Mouse (Mus musculus) heart, embryonic 13.5 days (tissue): ENCODE data around the gene Sirt2. TPM values are rescaled to one million over a fixed set of nuclear protein-coding genes. Genes with fewer than 3 reads are reported as not detected.

Experiments used
- ATAC-seq: fragments of 200-750 bp; cut with Nextera tagmentation; 2 replicates; pipeline ENCODE4 v1.8.0; 2017; ENCODE audit warnings: moderate TSS enrichment; ENCODE audit not compliant: insufficient number of reproducible peaks, low FRiP score, low TSS enrichment; ENCODE audit errors: extremely low read depth
- H3K27ac ChIP-seq: fragments of 300-500 bp; sonication (generic); replicated peaks from 2 replicates; pipeline ENCODE4 v1.5.1; 2015; ENCODE audit warnings: moderate library complexity, mild to moderate bottlenecking, inconsistent platforms
- H3K27me3 ChIP-seq: fragments of 300-500 bp; sonication (generic); replicated peaks from 2 replicates; pipeline ENCODE4 v1.6.1; 2015; ENCODE audit warnings: mild to moderate bottlenecking, inconsistent platforms
- H3K36me3 ChIP-seq: fragments of 300-500 bp; sonication (generic); 2 replicates; pipeline ENCODE4 v1.6.1; 2015; ENCODE audit warnings: mild to moderate bottlenecking, inconsistent platforms
- H3K4me1 ChIP-seq: fragments of 300-500 bp; sonication (generic); 2 replicates; pipeline ENCODE4 v1.6.1; 2015; ENCODE audit warnings: inconsistent platforms
- H3K4me2 ChIP-seq: fragments of 300-500 bp; sonication (generic); 2 replicates; pipeline ENCODE4 v1.6.1; 2015; ENCODE audit warnings: inconsistent platforms, mild to moderate bottlenecking, moderate library complexity
- H3K4me3 ChIP-seq: fragments of 300-500 bp; sonication (generic); 2 replicates; pipeline ENCODE4 v1.5.1; 2015; ENCODE audit warnings: moderate library complexity, mild to moderate bottlenecking, inconsistent platforms
- H3K9ac ChIP-seq: fragments of 300-500 bp; sonication (generic); 2 replicates; pipeline ENCODE4 v1.6.1; 2015; ENCODE audit warnings: inconsistent platforms, mild to moderate bottlenecking, moderate library complexity
- H3K9me3 ChIP-seq: fragments of 300-500 bp; sonication (generic); 2 replicates; pipeline ENCODE4 v1.6.1; 2016; ENCODE audit warnings: inconsistent platforms
- WGBS: fragments of 180-500 bp; shearing (Covaris S2); methylation state at CpG from one replicate; pipeline ENCODE4 v1.1.7; 2015; ENCODE audit warnings: mixed read lengths; 5-methylcytosine and 5-hydroxymethylcytosine counted together
- polyA plus RNA-seq: library from polyadenylated mRNA; unstranded; fragments of >200 nt; fragmentation: Nextera tagmentation; extraction: Ambion mirVana; gene quantifications from 2 replicates; pipeline ENCODE4 v1.2.1, GENCODE M21; 2015

The Sirt2 gene
- polyA plus RNA-seq, 1 experiment from 2014 or later = 48.9 TPM

DNA sequence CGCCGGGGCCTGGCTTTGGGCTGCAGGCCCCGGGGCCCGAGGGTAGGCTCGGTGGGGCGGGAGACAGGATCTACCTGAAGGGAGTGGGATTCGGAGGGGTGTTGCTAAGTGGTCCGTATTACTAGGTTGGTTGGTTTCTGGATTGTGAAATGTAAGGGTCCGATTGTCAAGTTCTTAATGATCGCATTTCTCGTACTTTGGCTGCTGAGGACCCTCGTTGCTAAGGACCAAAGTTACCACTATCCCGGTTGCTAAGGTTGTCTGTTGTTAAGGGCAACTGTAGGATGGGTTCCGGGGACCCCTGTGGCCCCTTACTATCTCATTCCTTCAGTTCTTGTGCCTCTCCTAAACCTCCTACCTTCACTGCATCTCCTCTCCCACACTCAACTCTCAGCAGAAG lies 375 bp downstream of the Sirt2 start:
- Histone ChIP-seq H3K27me3 (no peaks in the 10 kb centered on the region), H3K9me3 (no peaks in the 10 kb centered on the region), H3K9ac (peak overlapping the region; percentile 92), H3K4me3 (peak overlapping the region; percentile 86), H3K36me3 (peaks cover 6% of the 10 kb centered on the region), H3K4me1 (peaks cover 18% of the 10 kb centered on the region), H3K4me2 (peak overlapping the region; percentile 80), H3K27ac (no peak overlapping the region)
- no peak for ATAC-seq
- 5% methylated on average over 14 of the region's 14 CpGs for WGBS

DNA sequence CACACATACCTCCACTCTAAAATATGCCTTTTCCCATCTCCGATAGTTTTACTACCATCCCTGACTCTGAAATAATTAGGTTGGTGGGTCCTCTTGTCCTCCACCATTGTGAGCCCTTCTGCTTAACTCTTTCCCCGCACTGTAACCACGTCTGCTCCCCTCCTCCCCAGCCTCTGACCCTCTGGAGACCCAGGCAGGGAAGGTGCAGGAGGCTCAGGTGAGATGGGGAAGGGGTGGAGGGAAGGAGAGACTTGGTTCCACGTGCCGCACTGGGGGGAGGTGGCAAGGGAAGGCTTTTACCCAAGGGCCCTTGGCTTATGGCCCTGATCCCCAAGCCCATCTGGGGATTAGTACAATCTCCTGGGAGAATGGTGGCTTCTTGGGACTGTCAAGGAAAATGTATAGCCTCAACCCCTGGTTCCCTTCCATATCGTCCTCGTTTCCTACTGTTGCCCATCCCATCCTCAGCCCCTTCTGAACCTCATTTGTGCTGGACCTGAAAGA lies 979 bp downstream of the Sirt2 start, which contains the start of gene Nfkbib:
Nfkbib (minus strand) TSS at position 51 of the 504 bp plus-strand sequence.
- ATAC-seq = no peak

DNA sequence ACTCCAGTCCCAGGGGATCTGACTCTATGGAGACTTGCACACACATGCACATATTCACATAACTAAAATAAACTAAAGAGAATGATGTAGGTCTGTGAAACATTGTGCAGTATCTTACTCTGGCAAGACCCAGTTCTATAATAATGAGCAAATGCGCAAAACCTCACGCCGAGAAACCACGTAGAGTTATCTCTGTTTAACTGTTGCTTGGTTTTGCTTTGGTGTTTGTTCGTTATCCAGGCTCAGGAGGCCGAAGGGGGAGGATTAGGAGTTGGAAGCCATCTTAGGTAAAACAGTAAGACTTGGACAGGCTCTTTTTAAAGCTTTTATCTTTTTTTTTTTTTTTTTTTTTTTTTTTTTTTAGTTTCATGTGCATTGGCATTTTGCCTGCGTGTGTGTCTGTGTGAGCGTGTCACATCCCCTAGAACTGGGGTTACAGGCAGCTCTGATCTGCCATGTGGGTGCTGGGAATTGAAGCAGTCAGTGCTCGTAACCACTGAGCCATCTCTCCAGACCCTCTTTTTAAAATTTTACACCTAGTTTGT lies 3.0 kb downstream of the Sirt2 start:
- Histone ChIP-seq H3K4me1 (peaks cover 26% of the 10 kb centered on the region), H3K27ac (no peak overlapping the region), H3K9ac (no peak overlapping the region), H3K9me3 (no peaks in the 10 kb centered on the region), H3K4me3 (no peak overlapping the region), H3K27me3 (no peaks in the 10 kb centered on the region), H3K36me3 (peaks cover 11% of the 10 kb centered on the region; the same call in 1 of the 2 replicates), H3K4me2 (no peak overlapping the region)
- ATAC-seq = no peak
- 89% methylated on average over 9 of the region's 9 CpGs for WGBS

More for the DNA sequence above, 979 bp downstream of the Sirt2 start, which contains the start of gene Nfkbib:
- Histone ChIP-seq H3K4me2 (peak within 1 kb of the TSS; percentile 80), H3K4me3 (peak within 1 kb of the TSS; percentile 86), H3K4me1 (peaks cover 19% of the 10 kb centered on the region), H3K27ac (no peak within 1 kb of the TSS), H3K27me3 (no peaks in the 10 kb centered on the region), H3K9ac (peak within 1 kb of the TSS; percentile 92), H3K9me3 (no peaks in the 10 kb centered on the region), H3K36me3 (peaks cover 8% of the 10 kb centered on the region; the same call in 1 of the 2 replicates)
- WGBS = 60% methylated on average over 7 of the region's 7 CpGs

DNA sequence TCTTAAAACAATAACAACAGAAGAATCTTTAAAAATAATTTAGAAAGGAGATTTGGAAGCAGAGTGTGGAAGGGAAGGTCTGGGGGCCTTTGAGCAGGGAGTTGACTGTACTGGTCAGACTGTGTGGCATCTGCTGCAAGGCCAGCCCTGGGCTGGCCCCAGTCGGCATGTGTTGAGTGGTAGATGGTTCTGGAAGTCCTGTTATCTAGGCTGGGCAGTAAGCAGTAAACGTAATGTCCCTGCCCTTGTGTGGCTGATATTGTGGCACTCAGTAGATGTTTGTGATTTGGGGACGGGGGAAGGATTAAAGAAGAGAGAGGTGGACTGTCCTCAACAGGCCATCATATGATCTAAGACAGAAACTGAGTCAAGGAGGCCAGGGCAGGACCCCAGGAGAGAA lies 3.8 kb downstream of the Sirt2 start:
- H3K9me3 ChIP-seq = no peaks in the 10 kb centered on the region
- WGBS = 61% methylated on average over 3 of the region's 3 CpGs
- H3K27me3 ChIP-seq = no peaks in the 10 kb centered on the region
- H3K27ac ChIP-seq = no peak overlapping the region
- ATAC-seq = no peak
- H3K4me2 ChIP-seq = no peak overlapping the region
- peaks cover 18% of the 10 kb centered on the region for H3K36me3 ChIP-seq
- peaks cover 25% of the 10 kb centered on the region for H3K4me1 ChIP-seq
- H3K9ac ChIP-seq = no peak overlapping the region
- no peak overlapping the region for H3K4me3 ChIP-seq

DNA sequence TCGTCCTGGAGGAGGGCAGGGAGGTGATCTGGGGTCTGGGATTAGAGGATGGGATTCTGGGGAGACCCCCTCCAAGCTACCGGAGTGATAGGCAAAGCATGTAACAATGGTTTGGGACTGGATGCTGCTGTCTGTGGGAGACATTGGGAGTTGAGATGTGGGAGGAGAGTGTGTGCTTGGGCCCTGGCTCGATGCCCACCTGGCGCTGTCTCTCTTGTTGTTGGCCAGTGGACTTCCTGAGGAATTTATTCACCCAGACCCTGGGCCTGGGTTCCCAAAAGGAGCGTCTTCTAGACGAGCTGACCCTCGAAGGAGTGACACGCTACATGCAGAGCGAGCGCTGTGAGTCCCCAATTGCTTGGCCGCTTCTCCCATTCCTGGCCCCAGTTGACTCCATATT lies 5.3 kb downstream of the Sirt2 start:
- Histone ChIP-seq H3K4me3 (no peak overlapping the region), H3K27ac (no peak overlapping the region), H3K9ac (no peak overlapping the region), H3K27me3 (no peaks in the 10 kb centered on the region), H3K9me3 (no peaks in the 10 kb centered on the region), H3K36me3 (peaks cover 28% of the 10 kb centered on the region), H3K4me1 (peaks cover 18% of the 10 kb centered on the region), H3K4me2 (no peak overlapping the region)
- no peak for ATAC-seq
- 85% methylated on average over 11 of the region's 11 CpGs for WGBS

DNA sequence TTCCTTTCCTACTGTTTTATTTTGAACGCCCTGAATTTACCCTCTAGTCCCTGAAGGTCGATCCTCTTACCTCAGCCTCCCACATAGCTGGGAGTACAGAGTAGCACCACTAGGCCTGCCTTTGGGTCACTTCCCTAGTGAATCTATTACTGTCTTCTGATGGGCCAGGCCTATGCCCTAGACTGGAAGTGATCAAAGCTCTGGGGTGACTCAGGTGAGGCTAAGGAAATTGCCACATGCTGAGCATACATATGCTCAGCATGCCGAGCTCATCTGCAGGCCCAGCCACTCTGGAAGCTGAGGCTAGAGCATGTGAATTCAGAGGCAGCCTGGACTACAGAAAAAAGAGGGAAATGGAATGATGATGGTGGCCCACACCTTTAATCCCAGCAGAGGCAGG lies 6.6 kb downstream of the Sirt2 start:
- Histone ChIP-seq H3K9ac (0 out of 2 replicates have a peak overlapping the region, but pooled peaks have one; percentile 40), H3K9me3 (no peaks in the 10 kb centered on the region), H3K27ac (0 out of 2 replicates have a peak overlapping the region, but pooled peaks have one; percentile 8), H3K4me2 (no peak overlapping the region), H3K36me3 (peaks cover 33% of the 10 kb centered on the region), H3K27me3 (no peaks in the 10 kb centered on the region), H3K4me1 (peaks cover 8% of the 10 kb centered on the region), H3K4me3 (no peak overlapping the region)
- WGBS = 58% methylated on average over 3 of the region's 3 CpGs
- no peak for ATAC-seq

DNA sequence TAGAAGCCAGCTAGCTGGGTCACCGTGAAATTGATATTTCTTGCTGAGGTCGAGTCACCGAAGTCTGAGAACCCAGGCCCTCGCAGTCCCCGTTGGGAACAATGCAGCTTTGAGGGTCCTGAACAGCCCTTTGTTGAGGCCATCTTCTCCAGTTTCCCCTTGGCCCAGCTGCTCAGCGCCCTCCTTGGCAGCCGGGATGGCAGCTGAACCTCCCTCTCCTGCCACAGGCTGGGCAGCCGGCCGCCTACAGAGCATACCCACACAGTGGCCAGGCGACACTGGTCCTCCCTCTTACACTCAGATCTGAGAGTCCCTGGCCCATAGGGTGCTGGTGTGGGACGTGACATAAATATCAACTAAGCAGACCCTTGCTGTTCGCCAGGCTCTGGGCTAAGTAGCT lies 7.6 kb downstream of the Sirt2 start:
- ATAC-seq = no peak
- H3K27me3 ChIP-seq = no peaks in the 10 kb centered on the region
- peaks cover 33% of the 10 kb centered on the region for H3K36me3 ChIP-seq
- H3K4me1 ChIP-seq = peaks cover 8% of the 10 kb centered on the region
- no peak overlapping the region for H3K27ac ChIP-seq
- H3K9ac ChIP-seq = no peak overlapping the region
- H3K4me3 ChIP-seq = no peak overlapping the region
- no peaks in the 10 kb centered on the region for H3K9me3 ChIP-seq
- no peak overlapping the region for H3K4me2 ChIP-seq
- WGBS = 81% methylated on average over 12 of the region's 12 CpGs

DNA sequence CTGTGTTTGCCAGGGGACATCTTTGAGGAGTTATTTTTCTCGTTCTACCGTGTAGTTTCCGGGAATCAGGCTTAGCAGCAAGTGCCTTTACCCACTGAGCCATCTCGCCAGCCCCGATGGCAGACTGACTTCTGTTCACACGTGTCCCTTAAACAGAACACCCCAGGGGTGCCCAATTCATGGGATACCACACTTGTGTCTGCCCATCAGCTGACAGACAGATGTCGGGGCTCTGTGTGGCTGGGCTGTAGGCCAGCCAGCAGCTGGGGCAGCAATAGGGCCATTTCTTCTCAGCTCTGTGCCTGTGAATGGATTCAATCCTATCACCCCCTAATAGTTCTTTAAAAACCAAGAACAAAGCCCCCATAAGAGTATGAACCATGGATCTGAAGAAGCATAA lies 8.6 kb downstream of the Sirt2 start:
- Histone ChIP-seq H3K27ac (no peak overlapping the region), H3K9ac (no peak overlapping the region), H3K27me3 (no peaks in the 10 kb centered on the region), H3K4me3 (no peak overlapping the region), H3K4me2 (no peak overlapping the region), H3K36me3 (peaks cover 33% of the 10 kb centered on the region), H3K4me1 (peaks cover 9% of the 10 kb centered on the region), H3K9me3 (no peaks in the 10 kb centered on the region)
- no peak for ATAC-seq
- WGBS = 85% methylated on average over 7 of the region's 7 CpGs

DNA sequence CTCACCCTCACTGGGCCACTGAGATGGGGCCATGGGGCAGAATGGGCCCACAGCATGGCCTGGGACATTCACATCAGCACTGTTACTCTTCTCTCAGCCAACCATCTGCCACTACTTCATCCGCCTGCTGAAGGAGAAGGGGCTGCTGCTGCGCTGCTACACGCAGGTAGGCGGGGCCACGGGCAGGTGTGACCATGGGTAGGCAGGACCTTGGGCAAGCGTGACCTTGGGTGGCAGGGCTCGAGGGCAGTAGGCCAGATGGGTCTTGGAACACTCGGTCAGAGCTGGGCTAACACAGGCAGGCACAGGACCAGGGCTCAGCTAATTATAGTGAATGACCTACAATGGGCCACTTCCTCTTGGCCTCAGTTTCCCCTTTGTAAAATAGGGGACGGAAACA lies 12.3 kb downstream of the Sirt2 start:
- Histone ChIP-seq H3K4me1 (peaks cover 22% of the 10 kb centered on the region), H3K27me3 (no peaks in the 10 kb centered on the region), H3K4me2 (no peak overlapping the region), H3K27ac (no peak overlapping the region), H3K9me3 (no peaks in the 10 kb centered on the region), H3K4me3 (no peak overlapping the region), H3K36me3 (peaks cover 36% of the 10 kb centered on the region), H3K9ac (no peak overlapping the region)
- no peak for ATAC-seq
- WGBS = 80% methylated on average over 9 of the region's 9 CpGs

DNA sequence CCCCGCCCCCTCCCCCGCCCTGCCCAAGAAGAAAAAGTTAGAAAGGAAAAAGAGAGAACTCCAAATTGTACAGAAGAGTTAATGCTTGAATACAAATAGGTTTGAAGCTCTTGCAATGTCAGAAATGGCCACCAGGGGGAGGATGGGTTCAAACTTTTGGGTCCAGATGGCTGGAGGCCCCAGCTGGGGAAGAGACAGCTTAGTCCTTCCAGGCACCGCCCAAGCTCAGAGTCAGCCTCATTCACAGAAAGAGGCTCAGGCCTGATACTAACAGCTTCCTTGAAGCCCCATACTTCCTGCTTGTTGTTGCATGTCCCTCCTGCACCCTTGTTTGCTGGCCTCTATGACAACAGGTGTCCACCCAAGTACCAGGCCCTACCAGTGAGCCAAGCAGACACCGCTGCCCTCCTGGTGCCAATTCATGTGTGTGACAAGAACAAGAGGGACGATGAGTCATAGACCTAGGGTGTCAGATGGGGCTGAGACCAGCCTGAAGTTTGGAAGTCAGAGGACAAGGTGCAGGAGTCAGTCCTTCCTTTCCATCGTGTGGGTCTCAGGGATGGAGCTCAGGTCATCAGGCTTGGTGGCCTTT lies 13.6 kb downstream of the Sirt2 start:
- H3K4me3 ChIP-seq = no peak overlapping the region
- H3K27me3 ChIP-seq = no peaks in the 10 kb centered on the region
- peak overlapping the region; percentile 53; the same call in 1 of the 2 replicates for H3K27ac ChIP-seq
- no peak overlapping the region for H3K4me2 ChIP-seq
- H3K9me3 ChIP-seq = no peaks in the 10 kb centered on the region
- peak overlapping the region; percentile 73 for H3K9ac ChIP-seq
- peaks cover 40% of the 10 kb centered on the region for H3K36me3 ChIP-seq
- peaks cover 22% of the 10 kb centered on the region for H3K4me1 ChIP-seq
- no peak for ATAC-seq
- 46% methylated on average over 6 of the region's 6 CpGs for WGBS

DNA sequence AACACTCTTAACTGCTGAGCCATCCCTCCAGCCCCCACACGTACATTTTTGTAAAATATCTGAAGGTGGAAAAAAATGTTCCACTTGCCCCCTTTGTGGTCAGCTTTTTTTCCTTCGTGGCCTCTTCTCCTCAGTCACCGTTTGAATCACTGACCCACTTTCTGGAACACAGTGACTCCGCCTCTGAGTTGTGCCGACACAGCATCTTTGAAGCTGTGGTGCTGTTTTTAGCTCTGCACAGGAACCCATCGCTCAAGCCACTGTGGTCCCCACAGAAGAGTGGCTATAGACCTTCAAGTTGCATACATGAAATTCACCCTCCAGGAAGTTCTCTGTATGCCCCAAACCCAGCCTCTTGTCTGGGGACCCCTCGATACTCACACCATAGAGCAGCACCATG lies 14.3 kb downstream of the Sirt2 start:
- Histone ChIP-seq H3K27ac (0 out of 2 replicates have a peak overlapping the region, but pooled peaks have one; percentile 53), H3K4me2 (no peak overlapping the region), H3K36me3 (peaks cover 41% of the 10 kb centered on the region), H3K4me1 (peaks cover 22% of the 10 kb centered on the region), H3K4me3 (no peak overlapping the region), H3K27me3 (no peaks in the 10 kb centered on the region), H3K9ac (peak overlapping the region; percentile 54), H3K9me3 (no peaks in the 10 kb centered on the region)
- no peak for ATAC-seq
- WGBS = 54% methylated on average over 7 of the region's 7 CpGs

DNA sequence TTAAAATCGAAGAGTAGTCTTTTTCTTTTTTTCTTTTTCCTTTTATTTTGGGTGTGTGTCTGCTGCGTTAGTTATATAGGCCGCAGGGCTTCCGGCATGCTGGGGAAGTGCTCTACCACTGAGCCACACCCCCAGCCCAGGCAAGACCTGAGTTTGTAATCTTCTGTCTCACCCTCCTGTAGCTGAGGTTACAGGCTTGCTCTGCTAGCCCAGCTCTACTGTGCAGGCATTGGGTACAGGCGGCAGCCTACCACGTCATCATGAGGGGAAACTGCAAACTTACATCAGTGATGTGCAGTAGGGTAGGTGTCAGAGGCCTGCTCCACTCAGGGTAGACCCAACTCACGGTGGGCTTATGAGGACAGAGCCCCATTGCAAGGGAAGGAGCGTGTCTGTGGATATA lies 14.7 kb downstream of the Sirt2 start:
- peaks cover 43% of the 10 kb centered on the region for H3K36me3 ChIP-seq
- no peak overlapping the region for H3K4me2 ChIP-seq
- 84% methylated on average over 8 of the region's 8 CpGs for WGBS
- H3K4me1 ChIP-seq = peaks cover 24% of the 10 kb centered on the region
- no peak for ATAC-seq
- H3K4me3 ChIP-seq = no peak overlapping the region
- H3K27me3 ChIP-seq = no peaks in the 10 kb centered on the region
- no peak overlapping the region for H3K27ac ChIP-seq
- peak overlapping the region; percentile 54; the same call in 1 of the 2 replicates for H3K9ac ChIP-seq
- no peaks in the 10 kb centered on the region for H3K9me3 ChIP-seq
